Mouse (Mus musculus): ENCODE results near the gene Mboat1.

- TF ChIP-seq CTCF (IDR thresholded peaks at IDR 0.05; ENCODE audit: low read depth) (peak; percentile 90), EP300 (IDR thresholded peaks at IDR 0.05; ENCODE audit: low read depth) (no peak)
Measured at GRCm38 (mm10) chr13:30259912-30260560, 123.7 kb downstream of the Mboat1 start.

Data from heart, postnatal 0 days (tissue).